Mouse (Mus musculus): ENCODE measurements around the gene Lrp1.

Gene Lrp1

DNA sequence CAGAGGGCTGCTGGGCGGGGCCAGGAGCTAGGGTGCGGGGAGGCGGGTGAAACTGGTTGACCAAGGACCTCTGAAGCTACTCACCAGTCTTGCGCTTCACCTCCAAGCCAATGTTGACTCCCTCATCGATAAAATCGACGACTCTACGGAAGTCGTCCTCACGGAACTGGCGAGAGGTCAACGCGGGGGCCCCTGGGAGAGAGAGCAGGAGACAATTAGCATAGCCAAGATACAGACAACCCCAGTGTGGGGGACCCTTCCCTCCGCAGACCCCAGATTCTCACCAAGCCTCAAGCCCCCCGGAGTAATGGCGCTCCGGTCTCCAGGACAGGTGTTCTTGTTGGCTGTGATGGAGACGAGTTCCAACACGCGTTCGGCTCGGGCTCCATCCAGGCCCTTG is 103.0 kb downstream of the Lrp1 start:
- DNase-seq, result no peak

DNA sequence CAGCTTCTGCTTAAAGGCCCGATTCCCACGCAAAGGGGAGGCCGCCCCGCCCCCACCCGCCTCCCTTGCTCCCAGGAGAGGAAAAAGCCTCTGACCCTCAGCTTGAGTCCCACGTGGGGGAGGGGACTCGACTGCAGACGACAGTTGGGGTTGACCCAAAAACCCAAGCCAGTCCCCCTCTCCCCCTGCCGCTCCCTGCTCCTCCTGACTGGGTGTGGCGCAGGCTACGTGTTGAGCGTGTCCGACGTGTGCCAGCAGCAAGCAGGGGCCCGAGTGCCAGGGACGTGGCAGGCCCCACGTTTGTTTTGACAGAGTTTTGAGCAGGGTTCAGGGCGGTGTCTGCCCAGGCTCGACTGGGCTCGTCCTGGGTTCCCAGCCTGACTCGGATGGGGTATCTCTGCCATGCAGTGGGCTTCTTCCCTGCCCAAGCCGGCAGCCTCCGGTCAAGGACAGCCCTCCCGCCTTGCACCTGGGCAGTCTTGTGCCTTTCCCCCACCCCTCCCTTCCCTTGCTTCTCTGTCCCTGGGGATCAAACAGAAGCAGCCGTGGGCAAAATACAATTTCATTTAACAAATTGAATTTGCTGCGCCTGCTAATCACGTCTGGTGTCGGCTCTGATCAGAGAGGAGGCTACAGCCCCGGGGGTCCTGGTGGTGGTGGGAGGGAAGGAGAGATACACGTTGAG is 104.2 kb downstream of the Lrp1 start:
- no peak for DNase-seq

DNA sequence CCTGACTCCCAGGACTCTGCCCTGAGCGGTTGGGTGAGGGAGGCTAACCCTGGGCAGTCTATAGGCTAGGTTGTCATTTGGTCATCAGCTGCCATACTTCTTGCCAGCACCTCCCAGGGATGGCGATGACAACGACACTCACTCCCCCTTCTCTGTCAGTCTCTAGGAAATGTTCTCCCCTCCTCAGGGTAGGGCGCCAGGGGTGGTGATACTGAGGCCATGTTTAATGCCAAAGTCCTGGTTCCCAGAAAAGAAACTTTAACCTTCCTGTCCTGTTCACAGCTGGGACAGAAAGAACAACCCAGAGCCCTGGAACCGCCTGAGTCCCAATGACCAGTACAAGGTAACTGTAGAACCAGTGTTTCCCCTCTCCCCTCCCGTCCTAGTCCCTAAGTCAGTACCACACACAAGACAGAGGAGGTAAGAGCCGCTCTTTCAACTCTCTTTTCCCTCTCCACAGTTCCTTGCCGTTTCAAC is 104.9 kb downstream of the Lrp1 start:
- no peak for DNase-seq

DNA sequence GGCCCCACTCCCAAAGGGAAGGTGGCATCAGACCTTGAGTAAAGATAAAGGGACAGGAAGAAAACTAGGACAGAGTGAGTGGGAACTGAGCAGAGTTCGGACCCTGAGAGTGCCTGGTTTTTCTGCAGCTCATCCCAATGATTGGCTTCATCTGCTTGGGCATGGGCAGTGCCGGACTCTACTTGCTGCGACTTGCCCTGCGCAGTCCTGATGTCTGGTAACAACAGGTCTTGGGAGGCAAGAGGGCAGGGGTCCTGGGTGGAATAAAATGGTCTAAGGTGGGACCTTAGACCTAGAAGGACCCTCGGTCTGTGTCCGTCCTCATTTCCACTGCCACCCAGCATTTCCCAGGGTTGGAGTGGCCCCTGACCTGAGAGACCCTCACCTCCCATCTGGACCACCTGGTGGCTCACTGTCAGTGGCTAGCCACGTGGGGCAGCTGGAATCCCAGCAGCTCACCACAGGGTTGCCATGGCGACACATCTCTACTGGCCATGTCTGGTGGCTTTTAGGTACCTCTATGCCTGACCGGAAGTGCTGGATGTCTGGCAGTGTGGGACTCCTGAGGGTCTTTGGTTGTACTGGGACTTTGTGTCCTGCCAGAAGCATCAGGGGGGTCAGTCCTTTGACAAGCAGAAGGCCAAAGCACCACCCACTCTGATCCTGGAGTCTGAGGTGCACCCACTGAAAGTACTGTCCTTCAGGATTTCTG is 105.5 kb downstream of the Lrp1 start:
- no peak for DNase-seq

DNA sequence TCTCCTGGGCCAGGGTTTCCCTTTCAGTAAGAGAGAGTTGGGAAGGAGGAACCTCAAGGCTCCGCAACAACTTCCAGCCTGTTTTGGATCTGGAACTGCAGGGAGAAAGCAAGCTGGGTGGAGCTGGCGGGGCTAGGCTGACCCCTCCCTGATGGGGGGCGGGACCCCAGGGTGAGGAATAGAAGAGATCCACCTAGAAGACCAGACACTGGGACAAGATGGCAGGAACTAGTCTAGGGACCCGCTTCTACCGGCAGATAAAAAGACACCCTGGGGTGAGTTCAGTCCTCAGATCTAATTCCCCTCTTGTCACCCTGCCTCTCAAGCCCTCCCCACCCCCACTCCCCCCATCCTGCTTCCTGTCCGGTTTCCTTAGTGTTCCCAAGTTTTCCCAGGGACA is 106.2 kb downstream of the Lrp1 start, which contains the start of gene Ndufa4l2:
Gene Ndufa4l2 (plus strand): TSS at position 204 of the 400 bp plus-strand sequence.
- no peak for DNase-seq

DNA sequence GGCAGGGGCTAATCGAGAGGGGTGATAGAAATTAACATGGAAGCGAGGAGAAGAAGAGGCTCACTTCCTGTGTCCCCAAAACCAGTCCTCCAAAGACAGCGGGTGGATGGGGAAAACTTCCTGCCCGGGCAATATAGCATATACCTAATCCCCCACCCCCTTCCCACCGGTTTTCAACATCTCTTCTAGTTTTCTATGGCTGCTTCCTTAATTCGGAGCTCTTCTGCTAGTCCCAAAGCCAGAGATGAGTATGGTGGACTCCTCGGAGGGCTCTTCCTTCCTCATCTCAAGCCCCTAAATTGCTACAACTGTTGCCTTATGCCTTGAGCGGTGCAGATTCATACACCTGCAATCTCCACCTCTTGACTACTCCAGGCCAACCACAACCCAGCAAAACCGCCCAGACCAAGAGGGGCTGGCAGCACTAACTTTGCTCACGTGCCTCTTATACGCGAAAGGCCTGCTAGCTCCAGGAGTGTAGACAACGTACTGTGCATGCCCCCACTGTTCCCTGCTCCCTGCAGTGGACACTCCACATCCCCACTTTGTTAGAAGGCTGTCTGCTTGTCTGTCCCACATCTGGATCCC is 106.7 kb downstream of the Lrp1 start:
- no peak for DNase-seq

DNA sequence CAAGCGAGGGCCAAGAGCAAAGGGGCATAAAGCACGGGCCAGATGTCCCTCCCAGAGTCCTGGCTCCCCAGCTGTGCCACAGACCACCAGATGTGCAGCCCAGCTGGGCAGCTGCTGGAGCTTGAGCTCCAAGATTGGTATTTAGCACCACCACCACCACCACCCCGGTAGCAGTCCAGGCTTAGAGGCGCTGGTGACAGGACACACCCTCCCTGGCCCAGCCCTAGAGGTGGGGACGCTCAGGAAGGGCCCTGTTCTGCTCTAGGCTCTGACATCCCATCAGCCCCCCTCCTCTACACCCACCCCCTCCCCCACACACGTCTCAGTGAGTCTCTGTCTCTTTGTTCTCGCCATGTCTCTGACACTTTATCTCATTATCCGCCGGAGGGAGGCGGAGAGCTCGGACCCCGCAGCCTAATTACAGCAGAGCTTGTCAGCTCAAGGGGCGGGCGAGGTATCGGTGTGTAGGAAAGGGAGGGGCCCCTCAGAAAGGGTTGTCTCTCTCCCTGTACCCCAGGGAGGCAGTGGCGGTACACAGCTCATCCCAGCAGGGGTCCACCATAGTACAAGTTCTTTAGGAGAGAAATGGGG is 107.4 kb downstream of the Lrp1 start:
- no peak for DNase-seq

DNA sequence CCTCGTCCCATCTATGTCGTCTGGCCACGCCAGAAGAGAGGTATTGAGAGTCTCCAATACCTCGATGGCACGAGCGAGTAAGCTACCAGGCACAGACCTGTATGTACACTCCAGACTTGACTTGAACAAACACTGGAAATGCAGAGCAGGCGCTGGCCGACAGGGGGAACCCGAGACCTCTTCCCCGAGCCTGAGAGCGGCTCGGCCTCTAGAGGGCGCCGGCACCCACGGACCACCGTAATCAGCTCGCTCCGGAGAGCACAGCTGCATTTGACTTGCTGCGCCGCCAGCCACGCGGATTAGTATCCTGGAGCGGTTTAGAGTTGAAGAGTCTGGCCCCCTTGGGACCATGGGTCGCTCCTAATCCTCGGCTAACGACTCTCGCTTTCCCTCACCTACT is 108.1 kb downstream of the Lrp1 start:
- peak; percentile 90 for DNase-seq

DNA sequence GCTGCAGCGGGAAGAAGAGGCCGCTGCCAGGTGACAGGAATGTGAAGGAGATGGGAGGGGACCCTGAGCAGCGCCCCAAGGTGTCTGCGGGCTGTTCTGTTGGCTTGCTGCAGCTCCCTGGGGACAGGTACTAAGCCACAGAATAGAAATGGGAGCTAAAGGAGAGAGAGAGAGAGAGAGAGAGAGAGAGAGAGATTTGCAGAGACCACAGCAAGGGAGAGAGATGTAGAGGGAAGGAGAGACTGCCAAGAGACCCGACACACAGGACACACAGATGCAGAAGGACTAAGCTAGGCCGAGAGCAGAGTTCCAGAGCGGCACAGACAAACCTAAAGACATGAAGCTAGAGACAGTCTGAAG is 108.7 kb downstream of the Lrp1 start:
- DNase-seq, result no peak

DNA sequence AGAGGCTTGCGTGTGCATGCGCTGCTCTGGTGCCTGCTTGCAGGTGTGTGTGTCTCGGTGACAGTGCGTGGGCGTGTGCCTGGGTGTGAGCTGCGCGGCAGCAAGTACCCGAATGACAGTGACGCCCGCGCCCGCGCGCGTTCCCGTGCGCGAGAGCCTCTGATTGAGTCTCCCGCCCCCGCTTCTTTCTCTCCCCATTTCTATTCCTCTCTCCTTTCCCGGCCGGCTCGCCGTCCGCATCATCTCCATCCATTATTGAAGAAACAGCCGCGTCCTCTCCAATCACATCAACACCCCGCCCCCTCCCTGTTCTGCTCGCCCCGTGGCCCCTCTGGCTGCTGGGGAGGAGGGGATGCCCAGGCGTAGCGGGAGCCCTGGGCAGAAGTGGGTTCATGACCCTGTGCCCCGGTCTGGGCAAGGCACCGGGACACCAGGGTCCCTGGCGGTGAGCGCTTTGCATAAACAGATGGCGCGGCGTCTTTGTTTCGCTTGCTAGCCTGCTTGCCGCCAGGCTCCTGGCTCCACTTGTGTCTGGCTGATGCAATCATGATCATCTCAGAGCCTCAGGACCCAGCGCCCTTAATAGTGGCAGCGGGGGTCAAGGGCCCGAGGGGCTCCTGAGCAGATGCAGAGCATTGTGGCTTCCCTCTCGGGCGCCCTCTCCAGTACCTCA is 109.2 kb downstream of the Lrp1 start:
- DNase-seq, result no peak

DNA sequence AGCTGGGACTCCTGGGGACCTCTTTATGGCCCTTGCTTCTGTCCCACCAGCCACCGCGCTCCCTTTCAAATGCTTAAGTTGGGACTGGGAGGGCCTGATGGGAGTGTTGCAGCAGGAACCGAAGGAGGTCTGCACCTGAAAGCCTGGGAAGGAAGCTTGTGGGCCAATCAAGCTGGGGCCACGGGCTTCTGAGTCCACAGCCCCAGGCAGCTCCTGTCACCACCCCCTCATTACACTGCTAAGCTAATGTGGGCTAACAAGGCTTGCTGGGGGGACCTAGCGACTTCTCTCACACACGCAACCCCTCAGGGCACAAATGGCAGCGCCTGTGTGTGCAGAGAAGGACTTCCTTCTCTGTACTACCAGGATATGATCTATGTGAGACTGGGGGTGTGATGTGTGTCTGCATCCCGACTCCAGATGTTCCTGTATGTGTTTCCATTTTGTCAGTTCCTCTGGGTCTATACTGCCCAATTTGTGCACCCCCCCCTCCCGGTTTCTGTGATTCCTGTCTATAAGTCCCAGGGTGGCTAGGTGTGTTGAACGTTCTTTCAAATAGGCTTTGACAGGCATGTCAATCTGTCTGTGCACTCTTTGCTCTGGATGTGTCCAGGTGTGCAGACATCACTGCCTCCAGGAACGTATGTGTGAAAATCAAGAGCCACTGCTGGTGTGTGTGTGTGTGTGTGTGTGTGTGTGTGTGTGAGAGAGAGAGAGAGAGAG is 109.9 kb downstream of the Lrp1 start:
- DNase-seq, result no peak

DNA sequence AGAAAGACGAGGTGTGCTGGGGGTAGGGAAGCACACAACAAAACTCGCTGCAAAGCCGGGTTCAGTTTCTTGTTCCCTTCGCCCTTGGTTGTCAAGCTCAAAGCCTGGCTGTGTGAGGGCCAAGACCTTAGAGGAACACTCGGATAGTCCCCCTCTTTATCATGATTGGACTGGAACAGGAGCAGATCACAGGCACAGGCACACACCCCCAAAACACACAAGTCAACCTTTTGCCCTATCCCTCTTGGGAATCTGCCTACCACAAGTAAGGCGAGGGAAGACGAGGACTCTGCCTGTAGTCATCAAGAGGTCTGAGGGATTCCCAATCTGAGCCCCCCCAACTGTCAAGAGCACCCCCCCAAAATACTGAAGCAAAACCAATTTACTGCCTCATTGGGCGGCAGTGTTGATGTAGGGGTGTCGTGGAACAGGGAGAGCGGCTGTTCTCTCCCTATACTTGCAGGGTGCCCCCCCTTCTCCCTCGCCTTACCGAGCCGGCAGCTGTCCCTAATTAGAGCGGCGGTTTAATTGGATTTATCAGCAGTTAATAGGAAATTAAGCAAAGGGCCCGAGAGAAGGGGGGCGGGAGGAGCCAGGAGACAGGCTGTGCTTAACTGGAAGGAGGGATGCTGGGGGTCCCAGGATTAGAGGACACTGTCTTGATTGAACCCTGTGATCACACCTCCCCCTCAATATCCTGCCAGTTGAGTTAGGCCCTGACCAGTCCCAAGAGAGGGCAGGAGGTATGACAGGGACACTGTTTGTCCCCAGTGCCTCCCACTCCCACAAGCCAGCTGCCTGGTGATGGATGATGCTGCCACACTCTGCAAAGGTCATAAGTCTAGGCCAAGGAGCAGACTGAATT is 110.9 kb downstream of the Lrp1 start:
- DNase-seq, result no peak

DNA sequence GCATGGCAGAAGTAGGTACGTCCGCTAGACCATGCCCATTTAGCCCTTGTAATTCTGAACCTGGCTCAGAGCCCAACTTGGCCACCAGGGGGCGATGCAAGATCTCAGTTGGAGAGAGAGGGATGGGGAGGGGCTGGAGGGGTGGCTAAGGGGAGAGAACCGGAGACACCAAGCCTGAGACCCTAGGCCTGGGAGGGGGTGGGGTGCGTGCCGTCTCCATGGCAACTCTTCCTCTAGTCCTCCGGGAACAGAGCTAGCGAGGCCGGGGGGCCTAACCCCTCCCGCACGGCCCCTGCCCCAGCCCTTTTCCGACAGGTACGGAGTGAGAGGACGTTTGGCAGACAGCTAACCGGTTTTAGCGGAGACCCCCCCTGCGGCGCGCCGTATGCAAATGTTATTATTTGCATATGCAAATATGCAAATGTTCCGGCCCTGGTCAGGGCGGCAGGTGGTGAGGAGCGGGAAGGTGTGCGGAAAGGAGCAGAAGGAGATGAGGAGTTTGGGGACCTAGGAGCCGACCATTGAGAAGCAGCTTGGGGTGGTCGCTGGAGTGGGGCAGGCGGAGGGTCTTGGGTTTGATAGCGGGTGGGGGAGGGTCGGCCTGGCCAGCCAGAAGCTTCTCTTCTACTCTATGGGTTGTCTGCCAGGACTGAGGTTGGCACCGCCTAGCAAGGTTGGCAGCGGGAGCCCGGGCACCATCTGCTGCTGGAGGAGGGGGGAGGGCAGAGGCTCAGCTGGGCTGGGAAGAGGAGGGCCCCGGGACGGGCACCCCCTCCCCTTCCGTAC is 111.7 kb downstream of the Lrp1 start:
- peak; percentile 77 for DNase-seq

DNA sequence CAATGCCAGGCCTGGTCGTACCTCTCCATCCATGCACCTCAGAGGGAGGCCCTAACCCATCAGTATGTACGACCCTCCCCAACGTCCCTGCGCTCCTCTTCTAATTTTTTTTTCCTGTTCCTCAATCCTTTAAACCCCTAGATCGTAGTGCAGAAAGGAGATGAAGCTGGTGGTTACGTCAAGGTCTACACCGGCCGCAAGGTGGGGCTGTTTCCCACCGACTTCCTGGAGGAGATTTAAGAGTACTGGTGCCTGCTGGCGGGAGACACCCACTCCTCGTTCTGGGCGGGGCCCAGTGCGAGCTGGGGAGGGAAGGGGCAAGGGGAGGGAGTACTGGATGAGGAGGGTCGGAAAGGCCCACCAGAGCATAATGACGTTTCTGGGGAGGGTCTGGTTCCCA is 112.7 kb downstream of the Lrp1 start:
- peak; percentile 64 for DNase-seq

DNA sequence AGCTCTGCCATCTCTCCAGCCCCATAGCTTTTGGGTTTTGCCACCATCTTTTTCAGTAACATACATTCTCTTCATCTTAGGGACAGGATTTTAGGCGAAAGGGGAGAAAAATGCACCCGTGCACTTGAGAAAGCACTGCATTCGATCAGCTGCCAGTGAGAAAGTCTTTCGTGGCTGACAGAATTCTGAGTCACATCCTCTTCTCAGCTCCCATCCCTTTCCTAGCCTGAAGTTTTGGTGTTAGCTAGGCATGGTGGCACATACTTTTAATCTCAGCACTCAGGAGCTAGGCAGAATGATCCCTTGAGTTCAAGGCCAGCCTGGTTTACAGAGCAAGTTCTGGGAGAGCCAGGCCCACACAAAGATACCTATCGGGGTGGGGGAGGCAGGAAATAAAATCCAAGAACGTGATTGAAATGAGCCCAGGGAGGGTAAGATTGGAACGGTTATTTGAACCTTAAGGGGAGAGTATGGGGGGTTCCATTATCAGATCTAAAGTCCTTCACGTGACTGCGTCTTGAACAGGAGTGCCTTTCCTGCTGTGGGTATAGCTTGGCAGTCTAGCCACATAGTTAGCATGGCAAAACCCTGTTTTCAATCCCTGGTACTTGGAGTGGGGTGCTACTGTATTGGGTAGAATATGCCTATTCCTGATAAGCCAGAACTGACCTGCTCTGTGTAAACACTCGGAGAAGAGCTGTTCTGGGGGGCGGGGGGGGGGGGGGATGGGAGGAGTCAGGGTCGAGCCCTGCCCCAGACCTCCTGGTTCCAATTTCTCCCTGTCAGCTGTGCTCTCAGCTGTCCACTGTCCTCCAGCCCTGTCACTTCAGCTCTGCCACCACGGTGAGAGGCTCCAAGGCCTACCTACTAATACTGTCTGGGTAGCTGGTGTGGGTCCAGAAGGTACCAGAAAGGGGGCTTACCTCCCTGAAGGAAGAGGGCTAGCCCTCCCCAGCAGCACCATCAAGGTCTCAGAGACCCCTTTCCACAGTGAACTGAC is 119.8 kb downstream of the Lrp1 start, which contains the start of gene Stac3:
Gene Stac3 (plus strand): TSS at position 793 of the 1,000 bp plus-strand sequence.
- no peak for DNase-seq

DNA sequence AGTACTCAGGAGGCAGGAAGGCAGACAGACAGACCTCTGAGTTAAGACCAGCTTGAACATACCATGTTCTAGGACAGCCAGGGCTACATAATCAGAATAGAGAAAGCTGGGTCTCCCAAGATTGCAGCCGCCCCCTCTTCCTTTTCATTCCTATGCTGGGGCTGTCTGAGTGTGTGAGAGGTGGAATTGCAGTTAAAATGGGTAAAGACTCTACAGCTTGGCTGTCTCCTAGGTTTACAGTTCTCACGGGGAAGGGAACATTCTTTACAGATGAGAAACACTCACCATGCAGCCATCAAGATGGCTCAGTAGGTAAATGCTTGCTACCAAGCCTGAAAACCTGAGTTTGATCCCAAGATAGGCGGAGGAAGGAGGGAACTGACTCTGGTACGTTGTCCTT is 120.9 kb downstream of the Lrp1 start:
- DNase-seq, result no peak

DNA sequence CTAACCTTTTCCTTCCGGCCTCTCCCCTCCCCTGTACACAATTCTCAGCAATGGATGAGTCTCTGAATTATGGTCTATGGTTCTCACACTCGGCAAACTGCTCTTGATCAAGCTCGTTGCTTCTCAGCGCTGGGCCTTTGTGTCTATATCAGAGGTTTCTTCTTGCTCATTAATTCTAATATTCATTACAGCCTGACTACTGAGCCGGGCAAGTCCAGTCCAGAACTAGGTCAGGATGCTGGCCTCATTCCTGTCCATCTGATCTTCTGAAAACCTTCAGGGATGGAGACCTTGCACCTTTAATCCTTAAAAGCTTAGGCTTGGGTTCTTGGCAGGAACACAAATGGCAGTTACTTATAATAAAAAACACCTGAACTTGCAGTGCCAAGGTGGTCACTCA is 121.4 kb downstream of the Lrp1 start:
- DNase-seq, result no peak

DNA sequence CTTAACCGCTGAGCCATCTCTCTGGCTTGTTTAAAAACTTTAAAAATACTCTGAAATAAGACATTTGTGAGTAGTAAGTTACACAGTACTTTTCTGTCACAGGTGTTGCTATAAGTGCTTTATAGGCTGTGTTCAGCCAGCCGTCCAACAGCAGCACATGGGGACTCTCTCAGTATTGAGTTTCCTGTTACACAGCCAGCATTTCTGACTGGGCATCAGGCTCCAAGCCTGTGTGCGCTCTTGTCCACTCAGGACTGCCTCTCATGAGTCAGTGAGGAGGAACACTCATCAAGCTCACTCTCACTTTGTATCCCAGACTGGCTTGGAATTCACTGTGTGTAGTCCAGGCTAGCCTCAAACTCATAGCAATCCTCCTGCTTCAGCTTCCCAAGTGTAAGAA is 124.8 kb downstream of the Lrp1 start:
- no peak for DNase-seq

DNA sequence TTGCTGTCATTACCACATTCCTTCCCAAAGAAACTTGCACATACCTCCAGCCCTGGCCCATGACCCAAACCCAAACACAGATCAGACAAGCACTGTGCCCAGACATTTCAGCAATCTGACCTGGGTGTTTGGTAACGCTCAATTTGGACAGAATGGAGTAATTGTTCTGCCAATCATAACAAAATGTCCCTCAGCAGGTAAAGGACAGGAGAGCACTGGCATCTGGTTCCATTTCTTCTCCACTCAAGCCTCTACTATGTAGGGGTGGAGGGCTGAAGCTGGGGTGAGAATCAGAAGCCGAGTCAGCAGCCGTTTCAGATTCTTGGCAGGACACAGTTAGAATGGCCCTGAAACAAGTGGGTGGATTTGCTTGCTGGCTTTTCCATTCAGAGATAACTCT is 128.8 kb downstream of the Lrp1 start:
- DNase-seq, result no peak
